Mouse (Mus musculus) hindbrain, embryonic 14.5 days (tissue): ENCODE results near the gene 5830473C10Rik. TPM values are rescaled to one million over a fixed set of nuclear protein-coding genes. Genes with fewer than 3 reads are reported as not detected.

Source experiments
- ATAC-seq: fragments of 200-750 bp; cut with Nextera tagmentation; 2 replicates; pipeline ENCODE4 v1.8.0; 2017; ENCODE audit warnings: moderate number of reproducible peaks, mild to moderate bottlenecking, moderate TSS enrichment, moderate library complexity; ENCODE audit not compliant: low FRiP score
- DNase-seq: peaks from one replicate; pipeline ENCODE4 v3.0.0-alpha.2; 2015; ENCODE audit warnings: low spot score
- H3K27ac ChIP-seq: fragments of 300-500 bp; sonication (generic); 2 replicates; pipeline ENCODE4 v1.5.1; 2014; ENCODE audit warnings: mild to moderate bottlenecking, moderate library complexity
- H3K27me3 ChIP-seq: fragments of 300-500 bp; sonication (generic); 2 replicates; pipeline ENCODE4 v1.6.1; 2014; ENCODE audit warnings: mild to moderate bottlenecking, low read length, mixed read lengths; ENCODE audit not compliant: control insufficient read depth, insufficient read depth
- H3K36me3 ChIP-seq: fragments of 300-500 bp; sonication (generic); replicated peaks from 2 replicates; pipeline ENCODE4 v1.6.1; 2014; ENCODE audit not compliant: control insufficient read depth, insufficient read depth
- H3K4me1 ChIP-seq: fragments of 300-500 bp; sonication (generic); replicated peaks from 2 replicates; pipeline ENCODE4 v1.6.1; 2014; ENCODE audit warnings: antibody characterized with exemption, low read length, mixed read lengths; ENCODE audit not compliant: control insufficient read depth, insufficient read depth
- H3K4me2 ChIP-seq: fragments of 300-500 bp; sonication (generic); replicated peaks from 2 replicates; pipeline ENCODE4 v1.6.1; 2014; ENCODE audit warnings: mild to moderate bottlenecking, moderate library complexity
- H3K4me3 ChIP-seq: fragments of 300-500 bp; sonication (generic); replicated peaks from 2 replicates; pipeline ENCODE4 v1.5.1; 2014; ENCODE audit warnings: mild to moderate bottlenecking, low read length
- H3K9ac ChIP-seq: fragments of 300-500 bp; sonication (generic); 2 replicates; pipeline ENCODE4 v1.6.1; 2014
- H3K9me3 ChIP-seq: fragments of 300-500 bp; sonication (generic); 2 replicates; pipeline ENCODE4 v1.6.1; 2016; ENCODE audit warnings: low read length; ENCODE audit not compliant: control insufficient read depth
- WGBS: fragments of 180-500 bp; shearing (Covaris S2); extraction: QIAGEN DNeasy Blood & Tissue Kit; methylation state at CpG from one replicate; pipeline ENCODE4 v1.1.7; 2014; 5-methylcytosine and 5-hydroxymethylcytosine counted together
- polyA plus RNA-seq: library from polyadenylated mRNA; unstranded; fragments of >200 nt; fragmentation: Nextera tagmentation; extraction: Ambion mirVana; gene quantifications from 2 replicates; pipeline ENCODE4 v1.2.1, GENCODE M21; 2014

Gene 5830473C10Rik
- polyA plus RNA-seq, result 0.08 TPM in 1 of 2 replicates, not detected in the other

- no peak within 1 kb of the TSS for H3K4me2 ChIP-seq
- H3K9me3 ChIP-seq, result no peaks in the 10 kb centered on the region
- H3K4me3 ChIP-seq, result no peak within 1 kb of the TSS
- no peak within 1 kb of the TSS for H3K9ac ChIP-seq
- no peaks in the 10 kb centered on the region for H3K36me3 ChIP-seq
- DNase-seq (no peak), ATAC-seq (no peak)
- no peak within 1 kb of the TSS for H3K27ac ChIP-seq
- H3K27me3 ChIP-seq, result no peaks in the 10 kb centered on the region
- WGBS, result 91% methylated on average over 6 of the region's 6 CpGs
- H3K4me1 ChIP-seq, result no peaks in the 10 kb centered on the region
These were observed at the start of gene 5830473C10Rik for GRCm38 (mm10) chr5:90560743-90561142. Gene 5830473C10Rik, plus strand, starts transcription at chr5:90561107.

DNA sequence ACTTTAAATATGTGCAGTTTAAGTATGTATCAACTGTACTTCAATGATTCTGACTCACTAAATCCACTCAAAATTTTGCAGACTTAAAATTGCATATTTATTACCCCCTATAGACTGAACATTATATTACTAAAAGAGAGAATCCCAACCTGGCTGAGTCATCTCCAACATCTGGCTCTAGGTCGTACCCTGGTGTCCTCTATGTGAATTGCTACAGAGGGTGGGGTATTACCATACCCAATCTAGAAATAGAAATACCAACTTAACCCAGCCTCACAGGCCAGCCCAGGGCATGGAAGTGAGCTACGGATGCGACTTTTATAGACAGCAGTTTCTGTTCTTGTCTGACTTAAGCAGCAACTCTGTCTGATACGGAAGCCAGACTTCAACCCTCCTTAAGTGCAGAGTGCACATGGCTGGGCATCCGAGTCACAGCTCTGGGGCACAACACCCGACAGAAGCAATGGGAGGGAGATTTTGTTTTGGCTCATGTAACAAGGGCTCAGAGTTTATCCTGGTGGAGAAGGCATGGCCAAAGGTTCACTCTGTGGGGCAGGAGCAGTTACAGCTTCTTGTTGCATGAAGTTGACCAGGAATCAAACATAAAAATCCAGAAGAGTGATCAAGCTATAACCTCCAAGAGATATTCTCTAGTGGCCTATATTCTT is 48.5 kb upstream of the 5830473C10Rik start:
- Histone ChIP-seq H3K36me3 (no peaks in the 10 kb centered on the region), H3K9me3 (no peaks in the 10 kb centered on the region), H3K4me3 (no peak overlapping the region), H3K4me2 (no peak overlapping the region), H3K27me3 (no peaks in the 10 kb centered on the region), H3K9ac (no peak overlapping the region), H3K4me1 (0 out of 2 replicates have a peak, but pooled peaks cover 2% of the 10 kb centered on the region), H3K27ac (no peak overlapping the region)
- 88% methylated on average over 6 of the region's 6 CpGs for WGBS
- DNase-seq (no peak), ATAC-seq (no peak)

- DNase-seq (peak; percentile 2), ATAC-seq (no peak)
- no peak overlapping the region for H3K4me3 ChIP-seq
- WGBS, result 91% methylated on average over 6 of the region's 6 CpGs
- no peak overlapping the region for H3K9ac ChIP-seq
- no peaks in the 10 kb centered on the region for H3K36me3 ChIP-seq
- H3K27ac ChIP-seq, result no peak overlapping the region
- no peaks in the 10 kb centered on the region for H3K9me3 ChIP-seq
- no peaks in the 10 kb centered on the region for H3K27me3 ChIP-seq
- H3K4me1 ChIP-seq, result no peaks in the 10 kb centered on the region
- no peak overlapping the region for H3K4me2 ChIP-seq
These were observed 45.3 kb upstream of the 5830473C10Rik start for GRCm38 (mm10) chr5:90515561-90515960.

GRCm38 (mm10) chr5:90518356-90519100 is 42.4 kb upstream of the 5830473C10Rik start, which contains the start of gene Afm:
Gene Afm, plus strand, starts transcription at chr5:90518932.
- H3K9ac ChIP-seq, result no peak within 1 kb of the TSS
- no peak within 1 kb of the TSS for H3K4me3 ChIP-seq
- no peaks in the 10 kb centered on the region for H3K4me1 ChIP-seq
- no peak within 1 kb of the TSS for H3K4me2 ChIP-seq
- no peaks in the 10 kb centered on the region for H3K36me3 ChIP-seq
- no peaks in the 10 kb centered on the region for H3K27me3 ChIP-seq
- WGBS, result 91% methylated on average over 6 of the region's 6 CpGs
- ATAC-seq, result no peak
- DNase-seq, result peak; percentile 1
- no peaks in the 10 kb centered on the region for H3K9me3 ChIP-seq
- H3K27ac ChIP-seq, result no peak within 1 kb of the TSS

DNA sequence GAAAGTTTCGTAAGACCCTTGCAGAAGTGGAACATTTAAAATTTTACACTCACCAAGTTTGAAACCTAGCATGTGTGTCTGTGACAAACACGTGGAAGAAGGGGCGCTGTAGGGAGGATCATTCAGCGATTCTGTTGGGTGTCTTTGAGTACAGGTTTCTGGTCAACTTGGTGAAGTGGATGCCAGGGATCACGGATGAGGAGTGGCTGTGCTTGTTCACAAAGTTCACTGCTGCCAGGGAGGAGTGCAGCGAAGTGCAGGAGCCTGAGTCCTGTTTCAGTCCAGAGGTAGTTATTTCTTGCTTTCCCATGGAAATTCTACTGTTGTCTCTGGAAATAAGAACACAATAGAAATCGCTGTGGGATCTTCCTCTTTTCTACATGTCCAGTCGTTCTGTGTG is 9.7 kb upstream of the 5830473C10Rik start:
- Histone ChIP-seq H3K27me3 (no peaks in the 10 kb centered on the region), H3K4me3 (no peak overlapping the region), H3K9me3 (no peaks in the 10 kb centered on the region), H3K4me2 (no peak overlapping the region), H3K27ac (no peak overlapping the region), H3K9ac (no peak overlapping the region), H3K4me1 (no peaks in the 10 kb centered on the region), H3K36me3 (no peaks in the 10 kb centered on the region)
- no peak for ATAC-seq
- WGBS, result 88% methylated on average over 8 of the region's 8 CpGs
- DNase-seq, result no peak

DNA sequence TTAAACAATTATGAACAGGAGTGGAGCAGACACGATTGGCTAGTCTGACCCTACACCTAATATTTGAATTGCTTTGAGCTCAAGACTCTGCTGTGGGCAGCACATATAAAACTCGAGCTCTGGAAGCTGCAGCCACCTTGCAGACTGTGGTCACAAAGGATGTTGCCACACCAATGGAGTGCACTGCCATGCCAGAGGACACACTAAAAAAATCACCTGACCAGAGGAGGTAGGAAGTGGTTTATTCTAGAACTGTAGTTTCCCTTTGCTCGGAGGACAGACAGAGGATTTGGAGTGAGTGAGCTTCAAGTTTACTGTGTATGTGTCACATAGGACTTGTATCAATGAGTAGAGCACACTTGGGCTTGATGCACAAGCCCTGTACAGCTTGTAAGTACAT is 4.9 kb upstream of the 5830473C10Rik start:
- Histone ChIP-seq H3K9me3 (no peaks in the 10 kb centered on the region), H3K36me3 (no peaks in the 10 kb centered on the region), H3K27me3 (no peaks in the 10 kb centered on the region), H3K27ac (no peak overlapping the region), H3K4me2 (no peak overlapping the region), H3K4me1 (no peaks in the 10 kb centered on the region), H3K9ac (no peak overlapping the region), H3K4me3 (no peak overlapping the region)
- WGBS, result 85% methylated on average over 3 of the region's 3 CpGs
- ATAC-seq (no peak), DNase-seq (no peak)

GRCm38 (mm10) chr5:90561721-90562275 is 891 bp downstream of the 5830473C10Rik start:
- no peaks in the 10 kb centered on the region for H3K4me1 ChIP-seq
- no peak overlapping the region for H3K4me2 ChIP-seq
- H3K9me3 ChIP-seq, result no peaks in the 10 kb centered on the region
- H3K36me3 ChIP-seq, result no peaks in the 10 kb centered on the region
- no peak overlapping the region for H3K9ac ChIP-seq
- H3K27ac ChIP-seq, result no peak overlapping the region
- 92% methylated on average over 11 of the region's 11 CpGs for whole genome bisulfite sequencing
- no peak for ATAC-seq
- no peak for DNase-seq
- no peak overlapping the region for H3K4me3 ChIP-seq
- no peaks in the 10 kb centered on the region for H3K27me3 ChIP-seq

GRCm38 (mm10) chr5:90562880-90563279 is 2.0 kb downstream of the 5830473C10Rik start:
- 92% methylated on average over 4 of the region's 4 CpGs for WGBS
- Histone ChIP-seq H3K27ac (no peak overlapping the region), H3K9ac (no peak overlapping the region), H3K4me1 (no peaks in the 10 kb centered on the region), H3K27me3 (no peaks in the 10 kb centered on the region), H3K4me3 (no peak overlapping the region), H3K4me2 (no peak overlapping the region), H3K9me3 (no peaks in the 10 kb centered on the region), H3K36me3 (no peaks in the 10 kb centered on the region)
- ATAC-seq (no peak), DNase-seq (no peak)

DNA sequence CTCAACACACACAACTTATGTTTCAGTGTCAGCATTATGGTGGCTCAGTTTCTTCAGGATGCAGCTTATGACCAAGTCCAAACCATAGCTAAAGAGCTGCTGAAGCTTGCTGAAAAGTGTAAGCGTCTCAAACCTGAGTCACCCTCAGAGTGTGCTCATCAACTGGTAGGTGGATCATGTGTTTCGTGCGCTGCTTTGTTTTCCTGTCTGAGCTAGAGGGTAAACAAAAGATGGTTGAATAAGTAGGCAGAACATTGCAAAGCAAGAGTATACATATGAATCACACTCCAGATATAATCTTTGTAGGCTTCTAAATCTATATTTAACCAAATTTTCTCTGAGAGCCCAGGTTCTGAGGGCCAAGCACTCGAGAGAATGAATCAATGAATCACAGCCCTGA is 3.3 kb downstream of the 5830473C10Rik start:
- Histone ChIP-seq H3K4me3 (no peak overlapping the region), H3K27me3 (no peaks in the 10 kb centered on the region), H3K4me2 (no peak overlapping the region), H3K36me3 (no peaks in the 10 kb centered on the region), H3K4me1 (no peaks in the 10 kb centered on the region), H3K9ac (no peak overlapping the region), H3K27ac (no peak overlapping the region), H3K9me3 (no peaks in the 10 kb centered on the region)
- WGBS, result 85% methylated on average over 4 of the region's 4 CpGs
- ATAC-seq, result no peak
- no peak for DNase-seq
